Mouse (Mus musculus) olfactory bulb, adult 2 months (tissue): Measurements from ENCODE around the gene Izumo1r. TPM values are rescaled to one million over a fixed set of nuclear protein-coding genes. Genes with fewer than 3 reads are reported as not detected.

Experiments used
- H3K27ac ChIP-seq: fragments of 200-500 bp; 2 replicates; pipeline ENCODE4 v1.5.1; 2012; ENCODE audit warnings: low read depth, low read length; ENCODE audit not compliant: insufficient read depth
- H3K4me1 ChIP-seq: fragments of 200-500 bp; 2 replicates; pipeline ENCODE4 v1.6.1; 2012; ENCODE audit warnings: low read length; ENCODE audit not compliant: control insufficient read depth, insufficient read depth
- H3K4me3 ChIP-seq: fragments of 200-500 bp; 2 replicates; pipeline ENCODE4 v1.5.1; 2012; ENCODE audit warnings: mild to moderate bottlenecking, low read depth, low read length, moderate library complexity; ENCODE audit not compliant: insufficient read depth
- CTCF ChIP-seq: fragments of 200-500 bp; IDR thresholded peaks from 2 replicates; pipeline ENCODE4 v1.5.1; 2012; ENCODE audit warnings: low read depth, mild to moderate bottlenecking, low read length, moderate library complexity; ENCODE audit not compliant: insufficient read depth
- POLR2A ChIP-seq: fragments of 200-500 bp; IDR thresholded peaks from 2 replicates; pipeline ENCODE4 v1.6.1; 2012; ENCODE audit warnings: mild to moderate bottlenecking, low read depth, low read length, moderate library complexity; ENCODE audit not compliant: insufficient read depth
- WGBS: fragments of 180-500 bp; shearing (Covaris S2); methylation state at CpG from one replicate; pipeline ENCODE4 v1.1.7; 2018; 5-methylcytosine and 5-hydroxymethylcytosine counted together
- polyA plus RNA-seq: library from polyadenylated mRNA; stranded (reverse); fragments of >200 nt; gene quantifications from 2 replicates; pipeline ENCODE4 v1.2.4, GENCODE M21; 2012; ENCODE audit warnings: low replicate concordance; ENCODE audit not compliant: missing spikeins, insufficient read depth, insufficient read length

The Izumo1r gene
- polyA plus RNA-seq, 1 experiment: not detected

DNA sequence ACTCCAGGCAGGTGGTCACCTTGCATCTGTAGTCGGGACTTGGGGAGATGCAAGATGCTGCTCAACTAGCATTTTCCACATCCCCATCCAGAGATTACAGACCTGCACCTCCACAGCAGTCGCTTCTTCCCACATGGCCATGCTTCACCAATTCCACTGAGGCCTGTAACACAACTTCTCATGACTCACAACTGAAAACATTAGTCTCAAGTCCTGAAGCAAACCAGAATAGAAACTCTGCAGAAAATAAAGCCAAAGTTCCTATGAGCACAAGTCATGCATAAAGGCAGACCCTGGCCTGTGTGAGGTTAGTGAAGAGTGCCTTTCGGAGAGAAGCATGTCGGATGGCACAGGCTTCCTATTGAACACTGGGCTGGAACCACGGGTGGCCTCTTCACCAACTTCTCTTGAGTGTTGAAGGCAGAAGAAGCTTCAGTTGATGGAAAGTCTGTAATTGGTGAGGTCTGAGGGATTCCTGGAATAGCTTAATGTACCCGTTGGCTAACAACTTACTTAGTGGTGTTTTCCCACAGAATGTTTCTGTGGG lies 60.4 kb downstream of the Izumo1r start:
- no peak for TF ChIP-seq POLR2A
- no peak for TF ChIP-seq CTCF
- Histone ChIP-seq H3K4me3 (no peak overlapping the region), H3K4me1 (peaks cover 18% of the 10 kb centered on the region), H3K27ac (no peak overlapping the region; the same call in 1 of the 2 replicates)
- WGBS: 83% methylated on average over 6 of the region's 6 CpGs

DNA sequence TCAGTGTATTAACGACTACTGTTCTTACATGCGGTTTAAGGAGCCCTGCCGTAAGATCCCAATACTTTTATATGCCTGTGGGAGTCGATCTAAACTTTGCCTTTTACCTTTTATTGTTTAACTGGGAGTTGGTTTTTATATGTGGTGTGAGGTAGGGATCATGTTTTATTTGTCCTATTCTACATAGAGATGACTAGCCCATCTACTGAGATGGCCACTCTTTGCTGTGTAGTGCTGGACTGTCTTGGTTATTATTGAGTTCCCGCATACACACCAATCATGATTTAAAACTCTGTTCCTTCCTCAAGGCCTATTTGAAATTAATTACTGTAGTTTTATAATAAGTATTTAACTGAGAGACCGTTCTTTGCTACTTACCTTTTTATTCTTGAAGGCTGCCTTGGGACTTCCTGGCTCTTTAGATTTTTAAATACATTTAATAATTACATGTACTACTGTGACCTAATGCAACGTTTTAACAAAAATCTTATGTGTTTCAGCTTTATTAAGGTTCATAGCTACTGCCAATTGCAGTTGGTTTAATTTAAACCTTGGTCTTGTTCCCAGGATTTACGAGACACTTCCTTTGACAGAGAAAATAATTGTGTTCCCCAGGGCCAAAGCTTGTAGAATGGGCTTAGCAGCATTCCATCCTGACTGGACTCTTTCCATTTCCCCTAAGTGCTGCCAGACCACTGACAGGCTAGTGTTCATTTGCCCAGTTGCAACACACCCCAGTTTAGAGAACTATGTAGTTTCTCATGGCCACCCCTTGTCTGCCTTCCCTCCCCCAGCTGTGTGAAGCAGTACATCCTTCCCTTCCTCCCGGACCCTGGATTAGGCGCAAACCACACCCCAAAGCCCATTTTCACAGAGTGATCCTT lies 61.6 kb downstream of the Izumo1r start:
- peaks cover 16% of the 10 kb centered on the region for H3K4me1 ChIP-seq
- WGBS: 63% methylated on average over 10 of the region's 10 CpGs
- H3K4me3 ChIP-seq: no peak overlapping the region
- peak overlapping the region; percentile 41; the same call in 1 of the 2 replicates for H3K27ac ChIP-seq
- TF ChIP-seq POLR2A (no peak), CTCF (no peak)

DNA sequence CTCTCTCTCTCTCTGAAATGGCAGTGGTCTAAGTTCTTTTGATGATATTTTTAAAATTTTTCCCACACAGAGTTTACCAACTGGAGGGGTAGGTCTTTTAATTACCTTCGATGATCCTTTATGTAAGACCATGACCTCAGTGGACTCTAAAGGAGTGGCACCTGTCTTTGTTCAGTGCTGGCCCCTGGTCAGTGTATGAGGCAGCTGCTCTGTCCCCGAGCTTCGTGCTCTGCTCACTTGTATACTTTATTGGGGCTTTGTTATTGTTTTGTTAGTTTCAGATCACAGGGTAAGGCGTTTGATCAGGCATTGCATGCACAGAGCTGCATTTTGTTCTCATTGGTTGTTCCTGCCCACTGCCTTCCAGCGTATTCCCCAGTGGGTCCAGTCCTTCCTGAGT lies 63.8 kb downstream of the Izumo1r start:
- 45% methylated on average over 5 of the region's 5 CpGs for WGBS

DNA sequence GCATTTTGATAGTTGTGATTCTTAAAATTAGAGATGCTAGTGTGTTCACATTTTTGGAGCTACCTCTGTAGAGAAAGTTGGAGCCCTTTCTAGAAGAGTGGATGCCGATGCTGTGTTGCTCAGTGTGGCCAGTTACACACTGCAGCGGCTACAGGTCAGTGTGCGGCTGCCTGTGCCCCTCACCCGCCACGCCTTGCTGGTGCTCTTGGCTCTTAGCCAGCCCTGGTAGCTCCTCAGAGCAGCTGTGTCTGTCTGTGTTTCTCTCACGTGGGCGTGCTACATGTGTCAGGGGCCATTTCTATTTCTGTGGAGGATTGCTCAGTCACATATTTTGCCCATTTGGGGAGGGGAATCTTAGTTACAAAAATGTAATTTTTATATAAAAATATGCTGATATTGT lies 64.2 kb downstream of the Izumo1r start:
- 11% methylated on average over 7 of the region's 7 CpGs for WGBS
- no peak for TF ChIP-seq POLR2A
- H3K4me1 ChIP-seq: peaks cover 13% of the 10 kb centered on the region
- H3K27ac ChIP-seq: no peak overlapping the region; the same call in 1 of the 2 replicates
- no peak overlapping the region for H3K4me3 ChIP-seq

More for the DNA sequence above, 63.8 kb downstream of the Izumo1r start:
- peaks cover 13% of the 10 kb centered on the region for H3K4me1 ChIP-seq
- H3K27ac ChIP-seq: no peak overlapping the region
- TF ChIP-seq POLR2A (no peak), CTCF (no peak)
- no peak overlapping the region for H3K4me3 ChIP-seq

Other genes starting within 250 kb of the Izumo1r start
- gene Piwil4, start 163.2 kb downstream of the Izumo1r start, polyA plus RNA-seq: not detected in 2 replicates
- gene Fut4, start 151.6 kb downstream of the Izumo1r start, polyA plus RNA-seq: not detected in 2 replicates
- gene 1700012B09Rik, start 132.9 kb downstream of the Izumo1r start, polyA plus RNA-seq: not detected in 2 replicates
- not detected in 2 replicates for gene Mre11a, start 119.3 kb downstream of the Izumo1r start, polyA plus RNA-seq
- gene Ankrd49, start 119.1 kb downstream of the Izumo1r start, polyA plus RNA-seq: not detected in 2 replicates
- not detected in 2 replicates for gene Gpr83, start 43.7 kb downstream of the Izumo1r start, polyA plus RNA-seq
- not detected in 2 replicates for gene Panx1, start 141.5 kb upstream of the Izumo1r start, polyA plus RNA-seq
- not detected in 2 replicates for gene Hephl1, start 208.2 kb upstream of the Izumo1r start, polyA plus RNA-seq